In the genomic region with DNA sequence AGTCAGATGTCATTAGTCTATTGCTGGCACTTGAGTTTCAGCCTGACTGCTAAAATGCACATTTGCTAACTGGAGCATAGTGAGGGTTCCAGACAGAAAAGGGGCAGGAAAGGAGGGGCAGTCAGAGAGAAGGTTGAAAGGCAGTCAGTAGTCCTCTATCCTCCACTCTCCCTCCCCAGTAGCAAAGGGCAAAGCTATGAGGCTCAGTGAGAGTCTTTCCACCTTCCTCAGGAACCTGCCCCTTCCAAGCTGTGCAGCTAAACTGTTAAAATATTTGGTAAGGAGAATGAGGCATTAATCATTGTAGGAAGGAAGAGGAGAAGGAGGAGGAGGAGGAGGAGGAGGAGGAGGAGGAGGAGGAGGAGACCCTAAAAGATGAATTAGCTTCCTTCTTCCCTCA, we compare ENCODE assay signal across 26 mouse cellular contexts.
DNase-seq lines count a peak whose midpoint lies in the region; ATAC-seq and TF ChIP-seq lines count a peak whose summit lies in the region.
"Had no signal": no experiment of that assay in that cellular context is flagged by ENCODE, and none has a peak within 500 bp of the region (broad histone marks: within the 10 kb centered on the region; RNA-seq: fewer than 3 reads in every experiment).

No protein-coding gene starts in this region.

- H3K27ac ChIP-seq in kidney, embryonic 14.5 days (ENCODE audit: low read depth, low read length): no peak overlapping the region
- no peak overlapping the region for H3K27ac ChIP-seq in kidney, postnatal 0 days
- H3K27ac ChIP-seq: embryonic facial prominence, embryonic 10.5 days; embryonic facial prominence, embryonic 13.5 days; forebrain, embryonic 12.5 days; forebrain, embryonic 15.5 days; heart, embryonic 15.5 days; hindbrain, embryonic 14.5 days had no signal

- no peak for DNase-seq in kidney, postnatal 25 days
- peak; percentile 23 for DNase-seq in kidney, postnatal 0 days (ENCODE audit: low spot score)
- no peak for DNase-seq in kidney, adult 8-10 months
- peak; percentile 53 for DNase-seq in retina, postnatal 1 day
- DNase-seq in cerebellum, adult 11-12 months: no peak
- DNase-seq: adrenal gland, adult 2 months; adrenal gland, postnatal 14 days; cerebellum, adult 11 months; cerebellum, adult 8-10 months; cerebellum, postnatal 10 days; cerebellum, postnatal 36 days; embryo, embryonic 11 days; gastrocnemius, postnatal 25 days; heart, adult 18-20 months; heart, postnatal 10 days; heart, postnatal 4 days had no signal

- H3K9ac ChIP-seq in kidney, embryonic 14.5 days (ENCODE audit: low read depth, low read length): no peak overlapping the region
- no peak overlapping the region for H3K9ac ChIP-seq in kidney, postnatal 0 days (ENCODE audit: low read depth, low read length)
- H3K9ac ChIP-seq: embryonic facial prominence, embryonic 13.5 days; forebrain, embryonic 12.5 days; forebrain, embryonic 15.5 days; heart, embryonic 12.5 days; heart, embryonic 15.5 days; hindbrain, embryonic 14.5 days had no signal

- ATAC-seq in kidney, embryonic 14.5 days (ENCODE audit: low FRiP score, low TSS enrichment): peak; percentile 49; the same call in 1 of the 2 replicates
- ATAC-seq in kidney, postnatal 0 days (replicated peaks; ENCODE audit: low FRiP score, low read depth): no peak
- ATAC-seq: CD4-positive, CD25-positive, alpha-beta regulatory T cell, adult 4 months; forebrain, embryonic 15.5 days had no signal

- H3K4me3 ChIP-seq in kidney, embryonic 14.5 days (ENCODE audit: low read length): no peak overlapping the region
- H3K4me3 ChIP-seq in kidney, postnatal 0 days (replicated peaks; ENCODE audit: low read depth, low read length): no peak overlapping the region
- H3K4me3 ChIP-seq: embryonic facial prominence, embryonic 10.5 days; embryonic facial prominence, embryonic 13.5 days; erythroblast, embryonic 14.5 days; forebrain, embryonic 12.5 days; forebrain, embryonic 15.5 days; heart, embryonic 12.5 days; heart, embryonic 15.5 days had no signal

- H3K27me3 ChIP-seq in kidney, embryonic 14.5 days (ENCODE audit: control insufficient read depth, insufficient read depth, low read length): no peaks in the 10 kb centered on the region; the same call in 1 of the 2 replicates
- H3K27me3 ChIP-seq in kidney, postnatal 0 days (ENCODE audit: insufficient read depth, low read length): no peaks in the 10 kb centered on the region
- H3K27me3 ChIP-seq: forebrain, embryonic 15.5 days; heart, embryonic 12.5 days had no signal

- no peaks in the 10 kb centered on the region for H3K9me3 ChIP-seq in kidney, embryonic 14.5 days (ENCODE audit: control insufficient read depth, low read length)
- no peaks in the 10 kb centered on the region for H3K9me3 ChIP-seq in kidney, postnatal 0 days (replicated peaks; ENCODE audit: low read length)
- H3K9me3 ChIP-seq: embryonic facial prominence, embryonic 10.5 days; embryonic facial prominence, embryonic 13.5 days; forebrain, embryonic 12.5 days; forebrain, embryonic 15.5 days; heart, embryonic 12.5 days; heart, embryonic 15.5 days had no signal

- no peaks in the 10 kb centered on the region for H3K4me1 ChIP-seq in kidney, embryonic 14.5 days (ENCODE audit: control insufficient read depth, insufficient read depth, low read length)
- no peaks in the 10 kb centered on the region; the same call in 1 of the 2 replicates for H3K4me1 ChIP-seq in kidney, postnatal 0 days (replicated peaks; ENCODE audit: insufficient read depth, low read length)
- H3K4me1 ChIP-seq: embryonic facial prominence, embryonic 10.5 days; embryonic facial prominence, embryonic 13.5 days; forebrain, embryonic 12.5 days; forebrain, embryonic 15.5 days; heart, embryonic 12.5 days; heart, embryonic 15.5 days had no signal

- no peak for TF ChIP-seq CTCF in kidney, postnatal 0 days (IDR thresholded peaks at IDR 0.05; ENCODE audit: low read depth)

- H3K4me2 ChIP-seq in kidney, embryonic 14.5 days (replicated peaks; ENCODE audit: low read depth, low read length): no peak overlapping the region
- no peak overlapping the region for H3K4me2 ChIP-seq in kidney, postnatal 0 days (ENCODE audit: low read length)
- H3K4me2 ChIP-seq: embryonic facial prominence, embryonic 13.5 days; forebrain, embryonic 12.5 days; forebrain, embryonic 15.5 days; heart, embryonic 12.5 days; heart, embryonic 15.5 days; hindbrain, embryonic 14.5 days had no signal

- no peaks in the 10 kb centered on the region for H3K36me3 ChIP-seq in kidney, embryonic 14.5 days (ENCODE audit: control insufficient read depth, insufficient read depth, low read length)
- no peaks in the 10 kb centered on the region for H3K36me3 ChIP-seq in kidney, postnatal 0 days (ENCODE audit: insufficient read depth, low read length)
- H3K36me3 ChIP-seq: embryonic facial prominence, embryonic 10.5 days; embryonic facial prominence, embryonic 13.5 days; forebrain, embryonic 12.5 days; forebrain, embryonic 15.5 days; heart, embryonic 12.5 days; heart, embryonic 15.5 days had no signal

Comparison
In these comparisons a context has a peak if more than half of its experiments do, and no peak if none do; other contexts are left out.
1. DNase-seq: peak in kidney, postnatal 0 days (single experiment) and retina, postnatal 1 day (single experiment); none in kidney, postnatal 25 days (0 of 2), kidney, adult 8-10 months (0 of 2) and cerebellum, adult 11-12 months (single experiment).